Mouse (Mus musculus) limb, embryonic 10.5 days (tissue): ENCODE data around the gene Scgb1b10. TPM values are rescaled to one million over a fixed set of nuclear protein-coding genes. Genes with fewer than 3 reads are reported as not detected.
"Not testable (repeated sequence)": the region's sequence is repeated elsewhere in the genome, so short reads cannot be mapped to it uniquely, and the experiment has no call there.

Experiments used
- DNase-seq: peaks from one replicate; pipeline ENCODE4 v3.0.0-alpha.2; 2017; ENCODE audit warnings: low spot score
- H3K27ac ChIP-seq: fragments of 300-500 bp; sonication (generic); 2 replicates; pipeline ENCODE4 v1.5.1; 2016; ENCODE audit warnings: mild to moderate bottlenecking
- H3K27me3 ChIP-seq: fragments of 300-500 bp; sonication (generic); 2 replicates; pipeline ENCODE4 v1.6.1; 2016; ENCODE audit warnings: low read depth, mild to moderate bottlenecking; ENCODE audit not compliant: poor library complexity, severe bottlenecking
- H3K36me3 ChIP-seq: fragments of 300-500 bp; sonication (generic); 2 replicates; pipeline ENCODE4 v1.6.1; 2016; ENCODE audit warnings: mild to moderate bottlenecking, moderate library complexity
- H3K4me1 ChIP-seq: fragments of 300-500 bp; sonication (generic); 2 replicates; pipeline ENCODE4 v1.6.1; 2016
- H3K4me3 ChIP-seq: fragments of 300-500 bp; sonication (generic); 2 replicates; pipeline ENCODE4 v1.5.1; 2016; ENCODE audit warnings: mild to moderate bottlenecking, moderate library complexity
- H3K9me3 ChIP-seq: fragments of 300-500 bp; sonication (generic); replicated peaks from 2 replicates; pipeline ENCODE4 v1.6.1; 2016; ENCODE audit warnings: mild to moderate bottlenecking
- polyA plus RNA-seq: library from polyadenylated mRNA; unstranded; fragments of >200 nt; fragmentation: Nextera tagmentation; extraction: Ambion mirVana; gene quantifications from 2 replicates; pipeline ENCODE4 v1.2.1, GENCODE M21; 2016

Scgb1b10 gene
- polyA plus RNA-seq = not detected in 2 replicates

DNA sequence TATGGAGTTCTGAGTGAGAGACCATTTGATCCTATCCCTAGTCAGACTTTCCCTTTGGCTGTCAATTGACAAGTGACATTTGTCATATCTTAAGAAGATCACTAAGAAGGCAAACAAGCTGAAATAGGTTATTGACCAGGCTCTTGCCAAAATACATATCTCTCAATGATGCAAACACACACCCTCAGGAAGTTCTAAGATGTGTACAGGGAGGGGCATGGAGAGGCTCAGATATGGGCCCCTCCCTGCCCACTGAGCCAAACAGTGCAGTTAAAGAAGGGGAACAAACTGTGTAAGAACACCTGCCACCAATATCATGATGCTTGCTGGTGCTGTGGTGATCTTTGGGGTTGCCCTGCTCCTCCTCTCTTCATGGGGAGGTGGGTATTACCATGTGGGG lies at the start of gene Scgb1b10:
Gene Scgb1b10 (plus strand): TSS at position 301 of the 400 bp plus-strand sequence.
- not testable (repeated sequence) for H3K27ac ChIP-seq, H3K27me3 ChIP-seq, H3K4me3 ChIP-seq, DNase-seq, H3K9me3 ChIP-seq, H3K4me1 ChIP-seq, H3K36me3 ChIP-seq

Other genes starting within 250 kb of the Scgb1b10 start
- gene Scgb2b11, start 110.3 kb downstream of the Scgb1b10 start, polyA plus RNA-seq = not detected in 2 replicates
- gene Scgb1b11, start 122.0 kb downstream of the Scgb1b10 start, polyA plus RNA-seq = not detected in 2 replicates
- not detected in 2 replicates for gene Scgb2b12, start 226.4 kb downstream of the Scgb1b10 start, polyA plus RNA-seq
- not detected in 2 replicates for gene Scgb1b12, start 233.3 kb downstream of the Scgb1b10 start, polyA plus RNA-seq